Mouse (Mus musculus): ENCODE measurements at regions not wholly inside any gene's neighbourhood (a gene's known extent, or its start where the extent isn't known, plus 50 kb on each side); places are given as distances from the start of the nearest gene placed in this dataset.

GRCm38 (mm10) chr12:21496974-21497373 is 79.5 kb upstream of the Ywhaq start:
- TF ChIP-seq POLR2A (IDR thresholded peaks at IDR 0.05; ENCODE audit: extremely low read depth, insufficient read depth, low read length) (no peak), CTCF (IDR thresholded peaks at IDR 0.05; ENCODE audit: low read depth, low read length) (no peak)
